Mouse (Mus musculus): ENCODE measurements around the gene Clic3. TPM values are rescaled to one million over a fixed set of nuclear protein-coding genes. Genes with fewer than 3 reads are reported as not detected.
A peak's percentile ranks its signal among the peaks of the same experiment; 100 is the strongest.

Gene Clic3
- polyA plus RNA-seq, 1 experiment = 0.84 TPM

- whole genome bisulfite sequencing = 59% methylated on average over 20 of the region's 20 CpGs
- H3K4me1 ChIP-seq (ENCODE audit: control insufficient read depth, insufficient read depth, low read length) = peaks cover 28% of the 10 kb centered on the region
- H3K27me3 ChIP-seq (ENCODE audit: control insufficient read depth, insufficient read depth, low read length) = no peaks in the 10 kb centered on the region
- no peak for TF ChIP-seq POLR2A (IDR thresholded peaks at IDR 0.05; ENCODE audit: borderline replicate concordance, insufficient read depth, low read length)
- no peak for TF ChIP-seq CTCF (IDR thresholded peaks at IDR 0.05; ENCODE audit: borderline replicate concordance, insufficient read depth, low read depth, low read length)
- H3K4me3 ChIP-seq (replicated peaks; ENCODE audit: insufficient read depth, low read depth, low read length) = peak within 1 kb of the TSS; percentile 77
- peak in 1 of 2 experiments; percentile 54 for DNase-seq
- peak within 1 kb of the TSS; percentile 79 for H3K27ac ChIP-seq (ENCODE audit: insufficient read depth, low read length)
Observed at GRCm38 (mm10) chr2:25501593-25502486, 45.2 kb downstream of the Clic3 start, which contains the start of gene C8g. Gene C8g, minus strand, starts transcription at chr2:25501719.

- Histone ChIP-seq H3K27ac (ENCODE audit: insufficient read depth, low read length) (no peak overlapping the region), H3K4me3 (replicated peaks; ENCODE audit: insufficient read depth, low read depth, low read length) (no peak overlapping the region), H3K27me3 (ENCODE audit: control insufficient read depth, insufficient read depth, low read length) (no peaks in the 10 kb centered on the region), H3K4me1 (ENCODE audit: control insufficient read depth, insufficient read depth, low read length) (peaks cover 28% of the 10 kb centered on the region)
- 84% methylated on average over 3 of the region's 3 CpGs for WGBS
- no peak for DNase-seq
- no peak for TF ChIP-seq POLR2A (IDR thresholded peaks at IDR 0.05; ENCODE audit: borderline replicate concordance, insufficient read depth, low read length)
- no peak for TF ChIP-seq CTCF (IDR thresholded peaks at IDR 0.05; ENCODE audit: borderline replicate concordance, insufficient read depth, low read depth, low read length)
Observed at GRCm38 (mm10) chr2:25502726-25503125, 46.1 kb downstream of the Clic3 start.

- H3K4me3 ChIP-seq (replicated peaks; ENCODE audit: insufficient read depth, low read depth, low read length) = no peak overlapping the region
- 89% methylated on average over 19 of the region's 19 CpGs for WGBS
- no peak overlapping the region for H3K27ac ChIP-seq (ENCODE audit: insufficient read depth, low read length)
- H3K4me1 ChIP-seq (ENCODE audit: control insufficient read depth, insufficient read depth, low read length) = peaks cover 28% of the 10 kb centered on the region
- no peak for DNase-seq
- no peaks in the 10 kb centered on the region for H3K27me3 ChIP-seq (ENCODE audit: control insufficient read depth, insufficient read depth, low read length)
- TF ChIP-seq POLR2A (IDR thresholded peaks at IDR 0.05; ENCODE audit: borderline replicate concordance, insufficient read depth, low read length) (no peak), CTCF (IDR thresholded peaks at IDR 0.05; ENCODE audit: borderline replicate concordance, insufficient read depth, low read depth, low read length) (no peak)
Observed at GRCm38 (mm10) chr2:25504538-25504937, 47.9 kb downstream of the Clic3 start.

- no peak for DNase-seq
- 78% methylated on average over 1 of the region's 1 CpGs for whole genome bisulfite sequencing
- Histone ChIP-seq H3K27me3 (ENCODE audit: control insufficient read depth, insufficient read depth, low read length) (no peaks in the 10 kb centered on the region), H3K27ac (ENCODE audit: insufficient read depth, low read length) (no peak overlapping the region), H3K4me3 (replicated peaks; ENCODE audit: insufficient read depth, low read depth, low read length) (no peak overlapping the region), H3K4me1 (ENCODE audit: control insufficient read depth, insufficient read depth, low read length) (peaks cover 28% of the 10 kb centered on the region)
- TF ChIP-seq POLR2A (IDR thresholded peaks at IDR 0.05; ENCODE audit: borderline replicate concordance, insufficient read depth, low read length) = no peak
Observed at GRCm38 (mm10) chr2:25505000-25505399, 48.4 kb downstream of the Clic3 start.

- Histone ChIP-seq H3K27me3 (ENCODE audit: control insufficient read depth, insufficient read depth, low read length) (no peaks in the 10 kb centered on the region), H3K4me1 (ENCODE audit: control insufficient read depth, insufficient read depth, low read length) (peaks cover 28% of the 10 kb centered on the region), H3K27ac (ENCODE audit: insufficient read depth, low read length) (no peak overlapping the region), H3K4me3 (replicated peaks; ENCODE audit: insufficient read depth, low read depth, low read length) (no peak overlapping the region)
- DNase-seq = peak; percentile 49 to 54
- TF ChIP-seq POLR2A (IDR thresholded peaks at IDR 0.05; ENCODE audit: borderline replicate concordance, insufficient read depth, low read length) (no peak), CTCF (IDR thresholded peaks at IDR 0.05; ENCODE audit: borderline replicate concordance, insufficient read depth, low read depth, low read length) (no peak)
- 43% methylated on average over 4 of the region's 4 CpGs for WGBS
Observed at GRCm38 (mm10) chr2:25505860-25506259, 49.2 kb downstream of the Clic3 start.

GRCm38 (mm10) chr2:25506964-25507363 lies 50.3 kb downstream of the Clic3 start:
- 26% methylated on average over 5 of the region's 5 CpGs for WGBS
- no peak for TF ChIP-seq CTCF (IDR thresholded peaks at IDR 0.05; ENCODE audit: borderline replicate concordance, insufficient read depth, low read depth, low read length)
- peak in 1 of 2 experiments; percentile 17 for DNase-seq
- no peak overlapping the region for H3K4me3 ChIP-seq (replicated peaks; ENCODE audit: insufficient read depth, low read depth, low read length)
- peaks cover 22% of the 10 kb centered on the region for H3K4me1 ChIP-seq (ENCODE audit: control insufficient read depth, insufficient read depth, low read length)
- no peak overlapping the region for H3K27ac ChIP-seq (ENCODE audit: insufficient read depth, low read length)
- H3K27me3 ChIP-seq (ENCODE audit: control insufficient read depth, insufficient read depth, low read length) = no peaks in the 10 kb centered on the region

Other genes starting within 250 kb of the Clic3 start
- 69.4 and 84.5 TPM in 2 replicates for gene Nelfb, start 245.3 kb upstream of the Clic3 start, polyA plus RNA-seq (2012; rRNA removed)
- gene Stpg3, start 242.2 kb upstream of the Clic3 start, polyA plus RNA-seq (2012; rRNA removed) = not detected in 2 replicates
- 0.10 and 0.11 TPM in 2 replicates for gene Fam166a, start 238.1 kb upstream of the Clic3 start, polyA plus RNA-seq (2012; rRNA removed)
- 647 and 663 TPM in 2 replicates for gene Tubb4b, start 232.1 kb upstream of the Clic3 start, polyA plus RNA-seq (2012; rRNA removed)
- gene Slc34a3, start 222.5 kb upstream of the Clic3 start, polyA plus RNA-seq (2012; rRNA removed) = 0.73 and 0.92 TPM in 2 replicates
- gene Rnf224, start 220.1 kb upstream of the Clic3 start, polyA plus RNA-seq (2012; rRNA removed) = not detected in 2 replicates
- 423 and 427 TPM in 2 replicates for gene Rnf208, start 214.6 kb upstream of the Clic3 start, polyA plus RNA-seq (2012; rRNA removed)
- gene Cysrt1, start 214.4 kb upstream of the Clic3 start, polyA plus RNA-seq (2012; rRNA removed) = 0.76 and 0.80 TPM in 2 replicates
- gene AL732309.1, start 210.0 kb upstream of the Clic3 start, polyA plus RNA-seq (2012; rRNA removed) = 12.5 and 14.1 TPM in 2 replicates
- gene Tmem203, start 201.4 kb upstream of the Clic3 start, polyA plus RNA-seq (2012; rRNA removed) = 31.9 and 33.4 TPM in 2 replicates
- gene Tprn, start 194.2 kb upstream of the Clic3 start, polyA plus RNA-seq (2012; rRNA removed) = 91.0 and 96.9 TPM in 2 replicates
- 74.5 and 75.9 TPM in 2 replicates for gene Ssna1, start 184.4 kb upstream of the Clic3 start, polyA plus RNA-seq (2012; rRNA removed)
- 103 TPM in 2 replicates for gene Anapc2, start 184.4 kb upstream of the Clic3 start, polyA plus RNA-seq (2012; rRNA removed)
- not detected in 2 replicates for gene Tmem210, start 168.7 kb upstream of the Clic3 start, polyA plus RNA-seq (2012; rRNA removed)
- gene Lrrc26, start 166.9 kb upstream of the Clic3 start, polyA plus RNA-seq (2012; rRNA removed) = 0.20 and 0.21 TPM in 2 replicates
- 282 and 290 TPM in 2 replicates for gene Grin1, start 137.7 kb upstream of the Clic3 start, polyA plus RNA-seq (2012; rRNA removed)
- 33.2 and 34.1 TPM in 2 replicates for gene Man1b1, start 124.5 kb upstream of the Clic3 start, polyA plus RNA-seq (2012; rRNA removed)
- 63.1 and 71.2 TPM in 2 replicates for gene Dpp7, start 100.5 kb upstream of the Clic3 start, polyA plus RNA-seq (2012; rRNA removed)
- gene Uap1l1, start 91.2 kb upstream of the Clic3 start, polyA plus RNA-seq (2012; rRNA removed) = 19.0 and 22.1 TPM in 2 replicates
- gene Sapcd2, start 84.5 kb upstream of the Clic3 start, polyA plus RNA-seq (2012; rRNA removed) = 4.4 and 4.7 TPM in 2 replicates
- 12.3 and 12.5 TPM in 2 replicates for gene Entpd2, start 61.0 kb upstream of the Clic3 start, polyA plus RNA-seq (2012; rRNA removed)
- 502 and 505 TPM in 2 replicates for gene Npdc1, start 57.5 kb upstream of the Clic3 start, polyA plus RNA-seq (2012; rRNA removed)
- 0.51 and 0.71 TPM in 2 replicates for gene Fut7, start 33.6 kb upstream of the Clic3 start, polyA plus RNA-seq (2012; rRNA removed)
- gene Abca2, start 28.1 kb upstream of the Clic3 start, polyA plus RNA-seq (2012; rRNA removed) = 285 and 294 TPM in 2 replicates
- 196 and 230 TPM in 2 replicates for gene Paxx, start 4.3 kb downstream of the Clic3 start, polyA plus RNA-seq (2012; rRNA removed)
- gene Ptgds, start 13.2 kb downstream of the Clic3 start, polyA plus RNA-seq (2012; rRNA removed) = 2,130 and 2,485 TPM in 2 replicates
- not detected in 2 replicates for gene Lcn12, start 37.1 kb downstream of the Clic3 start, polyA plus RNA-seq (2012; rRNA removed)
- gene Fbxw5, start 43.9 kb downstream of the Clic3 start, polyA plus RNA-seq (2012; rRNA removed) = 54.7 and 59.4 TPM in 2 replicates
- 3.6 and 4.2 TPM in 2 replicates for gene C8g, start 44.9 kb downstream of the Clic3 start, polyA plus RNA-seq (2012; rRNA removed)
- gene Traf2, start 90.1 kb downstream of the Clic3 start, polyA plus RNA-seq (2012; rRNA removed) = 12.3 and 12.5 TPM in 2 replicates
- gene Edf1, start 101.0 kb downstream of the Clic3 start, polyA plus RNA-seq (2012; rRNA removed) = 345 and 350 TPM in 2 replicates
- gene Mamdc4, start 118.0 kb downstream of the Clic3 start, polyA plus RNA-seq (2012; rRNA removed) = 3.0 and 4.4 TPM in 2 replicates
- gene Phpt1, start 118.4 kb downstream of the Clic3 start, polyA plus RNA-seq (2012; rRNA removed) = 176 and 186 TPM in 2 replicates
- 257 and 312 TPM in 2 replicates for gene Ajm1, start 124.9 kb downstream of the Clic3 start, polyA plus RNA-seq (2012; rRNA removed)
- gene Rabl6, start 151.7 kb downstream of the Clic3 start, polyA plus RNA-seq (2012; rRNA removed) = 161 and 172 TPM in 2 replicates
- 0.05 TPM in 1 of 2 replicates, not detected in the other for gene Ccdc183, start 160.8 kb downstream of the Clic3 start, polyA plus RNA-seq (2012; rRNA removed)
- gene Tmem141, start 165.2 kb downstream of the Clic3 start, polyA plus RNA-seq (2012; rRNA removed) = 79.7 and 85.7 TPM in 2 replicates
- gene Fcna, start 171.2 kb downstream of the Clic3 start, polyA plus RNA-seq (2012; rRNA removed) = 0.31 and 0.35 TPM in 2 replicates
- not detected in 2 replicates for gene Lcn8, start 196.3 kb downstream of the Clic3 start, polyA plus RNA-seq (2012; rRNA removed)
- not detected in 2 replicates for gene Lcn5, start 201.1 kb downstream of the Clic3 start, polyA plus RNA-seq (2012; rRNA removed)
- not detected in 2 replicates for gene Lcn6, start 219.9 kb downstream of the Clic3 start, polyA plus RNA-seq (2012; rRNA removed)
- gene Lcn10, start 225.9 kb downstream of the Clic3 start, polyA plus RNA-seq (2012; rRNA removed) = not detected in 2 replicates
- not detected in 2 replicates for gene Obp2a, start 243.2 kb downstream of the Clic3 start, polyA plus RNA-seq (2012; rRNA removed)
- 99.5 and 101 TPM in 2 replicates for gene Bmyc, start 249.9 kb downstream of the Clic3 start, polyA plus RNA-seq (2012; rRNA removed)

Data from cerebellum, adult 2 months (tissue).